Mouse (Mus musculus) spleen, postnatal 10 days (tissue): Measurements from ENCODE around the gene Urm1.
A peak's percentile ranks its signal among the peaks of the same experiment; 100 is the strongest.
"Not testable (repeated sequence)": the region's sequence is repeated elsewhere in the genome, so short reads cannot be mapped to it uniquely, and the experiment has no call there.

Experiments used
- DNase-seq, 2 experiments: peaks; one replicate each; pipeline ENCODE4 v3.0.0; 2021 to 2022; ENCODE audit warnings: low spot score in 2 of 2

Gene Urm1

DNA sequence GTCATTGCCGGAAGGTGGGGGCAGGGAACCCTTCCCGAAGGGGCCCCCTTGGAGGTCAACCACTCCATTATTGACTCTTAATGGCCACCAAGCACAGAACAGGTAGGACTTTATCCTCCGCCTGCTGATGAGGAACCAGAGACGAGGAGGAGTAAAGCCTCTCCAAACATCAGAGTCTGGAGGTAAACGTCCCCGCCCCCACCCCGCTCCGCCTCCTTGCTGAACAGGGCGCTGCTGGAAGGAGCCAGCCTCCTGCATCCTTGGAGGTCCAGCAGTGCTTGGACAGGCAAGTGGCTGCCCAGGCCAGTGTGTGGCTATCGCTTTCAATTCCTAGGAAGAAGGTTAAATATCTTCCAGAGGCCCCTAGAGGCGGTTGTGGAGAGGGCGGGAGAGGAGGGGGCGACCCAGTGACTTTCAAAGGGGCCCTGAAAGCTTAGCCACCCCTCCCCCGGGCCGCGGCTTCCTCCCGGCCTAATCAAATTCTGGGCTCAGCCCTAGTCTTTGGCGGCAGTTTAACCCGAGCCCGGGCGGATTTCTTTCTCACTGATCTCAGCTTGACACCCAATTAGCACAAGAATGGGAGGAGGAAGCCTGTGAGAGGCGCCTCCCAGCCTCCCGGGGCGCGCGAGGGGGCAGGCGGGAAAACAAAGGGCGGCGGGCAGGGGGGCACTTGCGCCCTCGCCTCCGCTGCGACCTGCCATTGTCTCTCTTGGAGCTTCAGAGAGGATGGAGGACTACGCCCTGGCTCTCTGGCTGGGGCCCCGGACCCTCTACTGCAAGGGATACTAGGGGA, at the start of gene Urm1:
Gene Urm1, plus strand, starts transcription at position 51 of the 793 bp plus-strand sequence.
- DNase-seq, result peak; percentile 40 to 61

GRCm38 (mm10) chr2:29770162-29770561, 49.7 kb upstream of the Urm1 start:
- peak in 1 of 2 experiments; percentile 33 for DNase-seq

- DNase-seq, result no peak
Observed at GRCm38 (mm10) chr2:29771611-29772461, 48.0 kb upstream of the Urm1 start.

DNA sequence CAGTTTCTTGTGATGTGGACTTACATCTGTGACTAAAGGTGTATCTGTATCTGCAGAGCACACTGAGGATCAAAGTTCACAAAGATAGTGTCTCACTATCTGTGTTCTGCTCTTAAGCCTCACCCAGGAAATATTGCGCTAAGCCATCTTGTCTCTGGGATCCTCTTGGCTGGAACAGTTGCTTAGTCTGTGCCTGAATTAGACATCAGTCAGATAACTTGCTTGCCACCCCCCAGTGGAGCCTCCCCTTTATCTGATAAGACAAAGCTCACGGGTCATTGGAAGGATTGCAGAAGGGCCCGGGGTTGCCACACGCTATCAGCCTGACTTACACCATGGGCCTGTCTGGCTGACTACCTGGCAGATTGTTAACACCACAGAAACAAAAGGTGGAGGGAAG, 46.6 kb upstream of the Urm1 start:
- no peak for DNase-seq

DNA sequence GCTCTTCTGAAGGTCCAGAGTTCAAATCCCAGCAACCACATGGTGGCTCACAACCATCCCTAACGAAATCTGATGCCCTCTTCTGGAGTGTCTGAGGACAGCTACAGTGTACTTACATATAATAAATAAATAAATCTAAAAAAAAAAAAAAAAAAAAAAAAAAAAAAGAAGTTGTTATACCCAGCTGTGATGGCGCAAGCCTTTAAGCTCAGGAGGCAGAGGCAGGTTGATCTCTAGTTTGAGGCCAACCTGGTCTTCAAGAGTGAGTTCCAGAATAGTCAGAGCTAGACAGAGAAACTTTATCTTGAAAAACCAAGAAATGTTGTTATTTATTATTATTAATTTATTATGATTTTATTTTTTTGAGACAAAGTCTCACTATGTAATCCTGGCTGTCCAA, 38.6 kb upstream of the Urm1 start:
- not testable (repeated sequence) for DNase-seq

GRCm38 (mm10) chr2:29784290-29784689, 35.6 kb upstream of the Urm1 start:
- no peak for DNase-seq

GRCm38 (mm10) chr2:29787104-29787917, 32.6 kb upstream of the Urm1 start, which contains the start of gene Coq4:
TSS of gene Coq4 (plus strand) at chr2:29787493.
- DNase-seq, result peak; percentile 82 to 91

- DNase-seq, result peak; percentile 82 to 90
Observed at GRCm38 (mm10) chr2:29787937-29788681, 31.8 kb upstream of the Urm1 start, which contains the start of gene Trub2. TSS of gene Trub2 (minus strand) at chr2:29788502.

DNA sequence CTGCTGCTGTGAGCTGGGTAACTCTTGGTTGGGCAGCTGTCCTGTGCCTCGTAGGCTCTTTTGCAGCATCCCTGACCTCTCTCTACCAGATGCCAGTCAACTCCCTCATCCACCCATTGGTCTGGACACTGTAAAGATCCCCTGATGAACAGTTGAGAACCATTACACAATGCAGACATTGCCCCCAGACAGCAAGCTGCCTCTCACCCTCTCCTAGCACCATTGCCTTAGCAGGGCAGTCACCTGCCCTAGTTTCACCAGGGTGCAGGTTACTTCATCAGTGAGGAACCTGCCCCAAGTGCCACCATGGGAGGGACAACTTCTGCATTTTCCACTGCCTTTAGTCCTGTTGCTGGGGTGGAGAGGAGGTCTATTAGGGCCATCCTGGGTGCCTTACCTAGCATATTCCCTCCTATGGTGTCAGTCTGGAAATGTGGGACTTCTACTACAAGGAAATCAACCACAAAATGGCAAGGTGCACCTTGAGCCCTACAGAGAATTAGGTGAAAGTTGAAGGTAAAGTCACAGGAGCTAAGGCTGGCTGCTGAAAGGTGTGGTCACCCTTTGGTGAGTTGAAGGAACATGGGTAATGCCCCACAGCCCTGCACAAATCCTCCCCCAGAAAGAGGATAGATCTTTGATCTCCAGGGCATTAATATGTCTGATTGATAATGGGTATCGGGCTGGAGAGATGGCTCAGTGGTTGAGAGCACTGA, 26.9 kb upstream of the Urm1 start:
- DNase-seq, result no peak

- DNase-seq, result peak; percentile 94 to 99
Observed at GRCm38 (mm10) chr2:29802075-29802826, 17.6 kb upstream of the Urm1 start, which contains the start of gene Slc27a4. TSS of gene Slc27a4 (plus strand) at chr2:29802634.

GRCm38 (mm10) chr2:29802827-29803201, 17.1 kb upstream of the Urm1 start:
- DNase-seq, result no peak

DNA sequence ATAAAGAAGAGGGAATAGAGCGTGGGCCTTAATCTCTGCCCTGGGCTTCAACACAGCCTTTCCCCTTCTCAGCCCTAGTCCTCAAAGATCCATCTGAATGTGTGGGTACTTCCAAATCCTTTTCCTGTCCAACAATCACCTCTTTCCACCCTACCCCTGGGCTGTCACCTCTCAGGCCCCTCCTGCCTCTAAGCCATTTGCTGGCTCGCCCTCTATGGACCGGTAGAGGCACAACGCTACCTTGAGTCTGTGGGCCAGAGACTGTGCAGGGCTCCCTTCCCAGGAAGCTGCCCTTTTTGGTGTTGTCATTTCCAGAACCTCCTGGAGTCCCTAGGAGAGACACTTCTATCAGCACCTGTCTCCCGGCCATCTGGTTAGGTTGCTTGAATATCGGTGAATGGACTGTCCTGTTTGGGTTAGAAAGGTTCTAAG, 16.5 kb upstream of the Urm1 start:
- peak; percentile 25 to 53 for DNase-seq

DNA sequence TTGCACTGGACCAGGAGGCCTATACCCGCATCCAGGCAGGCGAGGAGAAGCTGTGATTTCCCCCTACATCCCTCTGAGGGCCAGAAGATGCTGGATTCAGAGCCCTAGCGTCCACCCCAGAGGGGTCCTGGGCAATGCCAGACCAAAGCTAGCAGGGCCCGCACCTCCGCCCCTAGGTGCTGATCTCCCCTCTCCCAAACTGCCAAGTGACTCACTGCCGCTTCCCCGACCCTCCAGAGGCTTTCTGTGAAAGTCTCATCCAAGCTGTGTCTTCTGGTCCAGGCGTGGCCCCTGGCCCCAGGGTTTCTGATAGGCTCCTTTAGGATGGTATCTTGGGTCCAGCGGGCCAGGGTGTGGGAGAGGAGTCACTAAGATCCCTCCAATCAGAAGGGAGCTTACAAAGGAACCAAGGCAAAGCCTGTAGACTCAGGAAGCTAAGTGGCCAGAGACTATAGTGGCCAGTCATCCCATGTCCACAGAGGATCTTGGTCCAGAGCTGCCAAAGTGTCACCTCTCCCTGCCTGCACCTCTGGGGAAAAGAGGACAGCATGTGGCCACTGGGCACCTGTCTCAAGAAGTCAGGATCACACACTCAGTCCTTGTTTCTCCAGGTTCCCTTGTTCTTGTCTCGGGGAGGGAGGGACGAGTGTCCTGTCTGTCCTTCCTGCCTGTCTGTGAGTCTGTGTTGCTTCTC, 4.0 kb upstream of the Urm1 start:
- DNase-seq, result no peak

DNA sequence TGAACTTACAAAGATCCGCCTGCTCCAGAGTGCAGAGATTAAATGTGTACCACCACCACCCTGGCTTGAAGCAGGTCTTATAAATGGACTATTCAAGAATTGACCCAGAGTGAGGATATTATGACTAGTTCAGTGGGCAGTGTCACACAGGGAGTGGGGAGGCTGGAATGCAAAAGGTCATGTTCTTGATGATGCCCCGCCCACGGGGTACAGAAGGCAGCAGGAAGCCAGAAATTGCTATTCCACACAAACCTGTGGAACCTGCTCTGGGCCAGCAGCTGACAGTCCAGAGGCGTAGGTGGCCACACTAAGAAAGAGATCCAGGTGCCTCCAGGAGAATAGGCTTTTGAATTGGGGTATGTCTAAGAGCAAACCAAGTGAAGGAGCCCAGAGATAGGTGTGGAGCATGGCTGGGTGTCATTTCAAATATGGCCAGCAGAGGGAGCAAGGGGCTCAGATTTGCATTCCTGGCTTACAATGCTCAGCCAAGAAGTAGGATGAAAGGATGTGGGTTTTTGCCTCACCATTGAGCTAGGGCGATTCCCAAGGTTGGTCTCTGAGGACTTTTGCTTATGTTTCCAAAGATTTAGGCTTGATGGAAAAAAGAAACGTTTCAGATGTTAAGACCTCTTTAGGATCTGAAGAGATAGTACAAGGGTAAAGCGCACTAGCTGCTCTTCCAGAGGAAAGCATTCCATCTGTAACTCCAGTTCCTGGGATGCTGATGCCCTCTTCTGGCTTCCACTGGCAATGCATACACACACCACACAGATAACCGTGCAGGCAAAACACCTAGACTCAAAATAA, 2.2 kb upstream of the Urm1 start:
- peak; percentile 80 to 86 for DNase-seq

GRCm38 (mm10) chr2:29819363-29819762, 512 bp upstream of the Urm1 start:
- DNase-seq, result no peak

GRCm38 (mm10) chr2:29826318-29826925, 6.5 kb downstream of the Urm1 start:
- DNase-seq, result no peak

DNA sequence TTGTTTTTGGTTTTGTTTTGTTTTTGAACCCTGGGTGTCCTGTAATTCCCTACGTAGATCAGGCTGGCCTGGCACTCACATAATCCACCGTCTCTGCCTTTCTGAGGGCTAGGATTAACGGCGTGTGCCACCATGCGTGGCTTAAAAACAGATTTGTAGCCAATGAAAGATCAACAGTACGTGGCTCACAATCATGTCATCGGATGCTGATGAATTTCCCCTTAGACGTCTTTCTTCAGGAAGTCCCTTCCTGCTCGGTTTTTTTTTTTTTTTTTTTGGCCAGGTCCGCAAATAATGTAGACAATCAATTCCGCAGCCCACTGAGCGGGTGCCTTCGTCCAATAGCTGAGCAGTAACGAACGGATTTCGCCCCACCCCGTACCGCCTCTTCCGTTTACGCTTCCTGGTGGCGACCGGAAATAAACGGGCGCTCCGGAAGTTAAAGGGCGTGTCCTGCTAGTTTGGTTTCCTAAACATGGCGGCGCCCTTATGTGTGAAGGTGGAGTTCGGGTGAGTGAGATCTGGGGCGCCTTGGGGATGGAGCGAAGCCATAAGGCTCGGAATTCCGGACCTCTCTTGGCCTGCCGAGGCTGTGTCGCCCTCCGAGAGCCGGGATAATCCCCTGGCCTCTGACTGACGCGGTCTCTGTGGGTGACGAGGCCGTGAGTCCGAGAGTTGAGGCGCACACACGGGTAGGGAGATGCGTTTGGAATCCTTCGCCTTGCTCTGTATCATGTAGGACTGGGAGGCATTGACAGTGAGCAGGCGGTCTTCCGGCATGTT, 7.2 kb downstream of the Urm1 start:
- peak; percentile 76 to 95 for DNase-seq
